Mouse (Mus musculus): Measurements from ENCODE around the gene Alas2.

GRCm38 (mm10) chrX:150564644-150565357 lies 17.6 kb downstream of the Alas2 start:
- no peak for TF ChIP-seq CTCF (IDR thresholded peaks at IDR 0.05; ENCODE audit: extremely low read depth, insufficient read length, insufficient replicate concordance, low read depth, low read length)
- TF ChIP-seq POLR2A (IDR thresholded peaks at IDR 0.05; ENCODE audit: low read depth, low read length): no peak

Data from small intestine, adult 2 months (tissue).